Mouse (Mus musculus): ENCODE results near the gene Gm20865. TPM values are rescaled to one million over a fixed set of nuclear protein-coding genes. Genes with fewer than 3 reads are reported as not detected.
"Not testable (repeated sequence)": the region's sequence is repeated elsewhere in the genome, so short reads cannot be mapped to it uniquely, and the experiment has no call there.

The Gm20865 gene
- not detected in 2 replicates for polyA plus RNA-seq (2015; fragmentation: Nextera tagmentation; extraction: Ambion mirVana)

GRCm38 (mm10) chrY:21241275-21241674 is at the start of gene Gm20865:
TSS of gene Gm20865 (plus strand) at chrY:21241575.
- not testable (repeated sequence) for H3K9ac ChIP-seq (ENCODE audit: low read length); H3K4me3 ChIP-seq (ENCODE audit: low read length); H3K9me3 ChIP-seq (ENCODE audit: control insufficient read depth, low read length); H3K4me1 ChIP-seq (replicated peaks; ENCODE audit: control insufficient read depth, insufficient read depth, low read length); H3K4me2 ChIP-seq (ENCODE audit: low read depth, low read length); H3K27ac ChIP-seq (ENCODE audit: low read length); ATAC-seq (ENCODE audit: low read depth); H3K27me3 ChIP-seq (ENCODE audit: control insufficient read depth, insufficient read depth, low read depth, low read length); H3K36me3 ChIP-seq (ENCODE audit: control insufficient read depth, insufficient read depth, low read length)
- WGBS: no CpG with 5 or more reads among the region's 3 CpGs

Other genes with a start within 250 kb of the Gm20865 start
- gene Gm29866, start 247.9 kb upstream of the Gm20865 start, polyA plus RNA-seq (2015; fragmentation: Nextera tagmentation; extraction: Ambion mirVana): not detected in 2 replicates
- not detected in 2 replicates for gene Gm20909, start 77.0 kb upstream of the Gm20865 start, polyA plus RNA-seq (2015; fragmentation: Nextera tagmentation; extraction: Ambion mirVana)

Measured in lung, embryonic 16.5 days (tissue).